Mouse (Mus musculus) CH12.LX (cell line): Measurements from ENCODE around the gene Creg1. TPM values are rescaled to one million over a fixed set of nuclear protein-coding genes. Genes with fewer than 3 reads are reported as not detected.

Source experiments
- DNase-seq: peaks from one replicate; pipeline ENCODE4 v3.0.0-alpha.2; 2013; ENCODE audit errors: extremely low read depth
- H3K27ac ChIP-seq: 2 replicates; pipeline ENCODE4 v1.5.1; 2012; ENCODE audit warnings: low read depth, mild to moderate bottlenecking, control low read depth, moderate library complexity; ENCODE audit not compliant: insufficient read depth
- H3K27me3 ChIP-seq: replicated peaks from 2 replicates; pipeline ENCODE3; 2012; ENCODE audit warnings: inconsistent platforms
- H3K36me3 ChIP-seq, 2 experiments: replicated peaks in 1 of 2; 2 replicates each; pipeline versions ENCODE3 to v1.6.1; 2012; ENCODE audit warnings: inconsistent platforms in 1 of 2, low read length in 1 of 2, mild to moderate bottlenecking in 1 of 2, mixed read lengths in 1 of 2, moderate library complexity in 1 of 2; ENCODE audit not compliant: control insufficient read depth in 1 of 2, insufficient read depth in 1 of 2
- H3K4me1 ChIP-seq, 2 experiments: 2 replicates each; pipeline ENCODE4 v1.6.1; 2012; ENCODE audit warnings: inconsistent platforms in 1 of 2, moderate library complexity in 1 of 2; ENCODE audit not compliant: insufficient read depth in 2 of 2, control insufficient read depth in 1 of 2
- H3K4me2 ChIP-seq: 2 replicates; pipeline ENCODE4 v1.6.1; 2012; ENCODE audit warnings: low read depth, mild to moderate bottlenecking, control low read depth; ENCODE audit not compliant: poor library complexity, insufficient read depth, severe bottlenecking
- H3K4me3 ChIP-seq, 3 experiments: fragments of 150-350 bp in 1 of 3; sonication (generic) in 1 of 3; replicated peaks in 1 of 3; 2 replicates each; pipeline versions ENCODE3 to v1.5.1; 2011 to 2012; ENCODE audit warnings: low read depth in 2 of 3, low read length in 2 of 3, mild to moderate bottlenecking in 2 of 3, moderate library complexity in 2 of 3, control low read depth in 1 of 3, improper control_type of control experiment in 1 of 3, inconsistent platforms in 1 of 3, mixed read lengths in 1 of 3; ENCODE audit not compliant: poor library complexity in 1 of 3
- H3K79me2 ChIP-seq: replicated peaks from 2 replicates; pipeline ENCODE4 v1.6.1; 2012; ENCODE audit warnings: mild to moderate bottlenecking, moderate library complexity; ENCODE audit not compliant: control insufficient read depth, poor library complexity, insufficient read depth, severe bottlenecking; ENCODE audit errors: extremely low read depth
- H3K9ac ChIP-seq: 2 replicates; pipeline ENCODE4 v1.6.1; 2012; ENCODE audit warnings: low read depth, mild to moderate bottlenecking, control low read depth, moderate library complexity; ENCODE audit not compliant: insufficient read depth
- H3K9me3 ChIP-seq: replicated peaks from 2 replicates; pipeline ENCODE3; 2012; ENCODE audit warnings: low read length, inconsistent platforms, mixed read lengths
- BHLHE40 ChIP-seq: IDR thresholded peaks from 2 replicates; pipeline ENCODE4 v1.6.1; 2011; ENCODE audit warnings: mild to moderate bottlenecking, low read depth, low read length, improper control_type of control experiment
- CHD1 ChIP-seq: IDR thresholded peaks from 2 replicates; pipeline ENCODE4 v1.6.1; 2012; ENCODE audit warnings: low read depth, low read length, improper control_type of control experiment, inconsistent platforms
- CTCF ChIP-seq, 2 experiments: IDR thresholded peaks in 1 of 2; conservative IDR thresholded peaks in 1 of 2; 2 replicates each; pipeline ENCODE4 v1.5.1; 2011 to 2012; ENCODE audit warnings: low read depth in 2 of 2, low read length in 2 of 2, improper control_type of control experiment in 1 of 2, inconsistent platforms in 1 of 2, mild to moderate bottlenecking in 1 of 2, moderate library complexity in 1 of 2
- E2F4 ChIP-seq: IDR thresholded peaks from 2 replicates; pipeline ENCODE4 v1.6.1; 2011; ENCODE audit warnings: low read depth, low read length, improper control_type of control experiment; ENCODE audit not compliant: insufficient replicate concordance
- ELF1 ChIP-seq: IDR thresholded peaks from 2 replicates; pipeline ENCODE4 v1.6.1; 2014; ENCODE audit warnings: low read depth, mild to moderate bottlenecking, inconsistent platforms, low read length, improper control_type of control experiment
- ETS1 ChIP-seq: conservative IDR thresholded peaks from 2 replicates; pipeline ENCODE4 v1.6.1; 2012; ENCODE audit warnings: low read depth, mild to moderate bottlenecking, inconsistent platforms, low read length, improper control_type of control experiment, moderate library complexity
- GABPA ChIP-seq: IDR thresholded peaks from 2 replicates; pipeline ENCODE4 v1.6.1; 2012; ENCODE audit warnings: low read depth, low read length, improper control_type of control experiment, inconsistent platforms; ENCODE audit not compliant: insufficient replicate concordance
- IRF4 ChIP-seq: IDR thresholded peaks from 2 replicates; pipeline ENCODE4 v1.6.1; 2014; ENCODE audit warnings: low read depth, mild to moderate bottlenecking, inconsistent platforms, low read length, improper control_type of control experiment
- JUN ChIP-seq: IDR thresholded peaks from 2 replicates; pipeline ENCODE4 v1.6.1; 2011; ENCODE audit warnings: low read depth, mild to moderate bottlenecking, low read length, improper control_type of control experiment, moderate library complexity; ENCODE audit not compliant: insufficient read depth
- MAFK ChIP-seq: IDR thresholded peaks from 2 replicates; pipeline ENCODE4 v1.6.1; 2011; ENCODE audit warnings: low read length, improper control_type of control experiment; ENCODE audit not compliant: insufficient replicate concordance
- MAX ChIP-seq: IDR thresholded peaks from 2 replicates; pipeline ENCODE4 v1.6.1; 2011; ENCODE audit warnings: low read length, improper control_type of control experiment
- MXI1 ChIP-seq: IDR thresholded peaks from 2 replicates; pipeline ENCODE4 v1.6.1; 2011; ENCODE audit warnings: mild to moderate bottlenecking, low read depth, low read length, improper control_type of control experiment
- MYC ChIP-seq: IDR thresholded peaks from 2 replicates; pipeline ENCODE4 v1.6.1; 2011; ENCODE audit warnings: low read depth, mild to moderate bottlenecking, improper control_type of control experiment, low read length
- NRF1 ChIP-seq: IDR thresholded peaks from 2 replicates; pipeline ENCODE4 v1.6.1; 2014; ENCODE audit warnings: low read depth, mild to moderate bottlenecking, inconsistent platforms, low read length, improper control_type of control experiment, moderate library complexity
- PAX5 ChIP-seq: IDR thresholded peaks from 2 replicates; pipeline ENCODE4 v1.6.1; 2012; ENCODE audit warnings: low read length, inconsistent platforms, mixed read lengths
- POLR2AphosphoS2 ChIP-seq: IDR thresholded peaks from 2 replicates; pipeline ENCODE4 v1.6.1; 2011; ENCODE audit warnings: low read depth, low read length, improper control_type of control experiment
- RAD21 ChIP-seq: IDR thresholded peaks from 2 replicates; pipeline ENCODE4 v1.6.1; 2011; ENCODE audit warnings: low read depth, mild to moderate bottlenecking, low read length, improper control_type of control experiment, moderate library complexity
- RCOR1 ChIP-seq: conservative IDR thresholded peaks from 2 replicates; pipeline ENCODE4 v1.6.1; 2012; ENCODE audit warnings: low read depth, mild to moderate bottlenecking, inconsistent platforms, low read length, improper control_type of control experiment
- TCF12 ChIP-seq: IDR thresholded peaks from 2 replicates; pipeline ENCODE4 v1.6.1; 2014; ENCODE audit warnings: low read depth, mild to moderate bottlenecking, inconsistent platforms, low read length, improper control_type of control experiment
- UBTF ChIP-seq: IDR thresholded peaks from 2 replicates; pipeline ENCODE4 v1.6.1; 2012; ENCODE audit warnings: low read depth, mild to moderate bottlenecking, inconsistent platforms, low read length, improper control_type of control experiment, moderate library complexity
- USF1 ChIP-seq: IDR thresholded peaks from 2 replicates; pipeline ENCODE4 v1.6.1; 2014; ENCODE audit warnings: low read depth, mild to moderate bottlenecking, inconsistent platforms, low read length, improper control_type of control experiment
- ZC3H11A ChIP-seq: IDR thresholded peaks from 2 replicates; pipeline ENCODE4 v1.6.1; 2012; ENCODE audit warnings: low read depth, mild to moderate bottlenecking, inconsistent platforms, low read length, improper control_type of control experiment
- ZKSCAN1 ChIP-seq: IDR thresholded peaks from 2 replicates; pipeline ENCODE4 v1.6.1; 2012; ENCODE audit warnings: low read depth, inconsistent platforms, low read length, improper control_type of control experiment, borderline replicate concordance
- ZMIZ1 ChIP-seq: IDR thresholded peaks from 2 replicates; pipeline ENCODE4 v1.6.1; 2012; ENCODE audit warnings: low read depth, mild to moderate bottlenecking, inconsistent platforms, low read length, improper control_type of control experiment
- dilution Hi-C: fragments of 300-500 bp; cut with MboI; formaldehyde crosslinking; loops from 2 replicates; pipeline ENCODE4 v1.14.3; 2020; ENCODE audit warnings: low sequenced_read_pairs; ENCODE audit not compliant: extremely low pct_unique_long_range_greater_than_20kb, extremely low pct_ligation_motif_present
- in situ Hi-C: fragments of 300-500 bp; cut with MboI; formaldehyde crosslinking; loops from 3 replicates; pipeline ENCODE4 v1.14.3; 2019; ENCODE audit warnings: low sequenced_read_pairs, low pct_ligation_motif_present, low pct_unique_long_range_greater_than_20kb, mixed read lengths
- polyA plus RNA-seq: library from polyadenylated mRNA; unstranded; fragments of >175 nt; gene quantifications from 2 replicates; pipeline ENCODE4 v1.2.1, GENCODE M21; 2012; ENCODE audit warnings: low read depth; ENCODE audit not compliant: insufficient read length
- total RNA-seq, 2 experiments: library from RNA; depleted of rRNA; stranded (reverse); fragments of 300-350 nt in 1 of 2; fragments of >200 nt in 1 of 2; gene quantifications; 2 replicates each; pipeline ENCODE4 v1.2.3; 2012 to 2014

Gene Creg1
- total and polyA plus RNA-seq, 3 experiments: 22.3 to 44.3 (median 38.2) TPM

DNA sequence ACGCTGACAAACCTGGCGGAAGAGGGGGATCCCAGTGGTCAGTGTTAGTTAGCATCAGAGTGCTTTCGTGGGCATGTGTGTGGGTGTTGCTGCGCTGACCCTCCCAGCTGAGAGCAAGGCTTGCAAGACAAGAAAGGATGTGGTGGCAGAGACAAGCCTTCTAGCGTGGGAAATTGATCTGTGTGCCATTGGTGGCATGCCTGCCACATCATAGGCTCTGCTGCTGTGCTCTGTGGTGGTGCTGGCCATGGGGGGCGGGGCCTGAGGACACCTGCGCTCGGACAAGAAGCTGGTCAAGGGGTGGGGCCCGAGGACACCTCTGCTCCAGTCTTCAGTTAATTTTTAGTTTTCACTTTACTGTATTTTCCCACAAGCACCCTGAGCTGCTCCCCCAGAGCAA, 52.8 kb downstream of the Creg1 start:
- no peak overlapping the region for H3K27ac ChIP-seq
- peaks cover 1% of the 10 kb centered on the region for H3K27me3 ChIP-seq
- no peaks in the 10 kb centered on the region for H3K9me3 ChIP-seq
- dilution Hi-C loops: no loop called here
- DNase-seq: no peak
- no peak overlapping the region for H3K4me3 ChIP-seq
- in situ Hi-C loops: loop anchor here (25.0 kb wide), 1 partner anchor 571 kb away; the partner anchor contains the start of gene Tada1
- no peak for TF ChIP-seq MAX
- TF ChIP-seq ZMIZ1: no peak
- TF ChIP-seq RCOR1: no peak
- TF ChIP-seq IRF4: no peak
- no peak for TF ChIP-seq PAX5
- TF ChIP-seq GABPA: no peak
- TF ChIP-seq CHD1: no peak
- TF ChIP-seq ELF1: no peak
- TF ChIP-seq MXI1: no peak
- TF ChIP-seq UBTF: no peak
- no peak for TF ChIP-seq NRF1
- TF ChIP-seq USF1: no peak
- no peak for TF ChIP-seq CTCF (conservative IDR thresholded peaks at IDR 0.05 in 1 of 2, IDR thresholded peaks at IDR 0.05 in 1 of 2; ENCODE audit: low read depth in 2 of 2, low read length in 2 of 2)
- peaks cover 0 to 6% of the 10 kb centered on the region in 2 experiments; a peak in 2 of 4 replicates for H3K4me1 ChIP-seq
- no peaks in the 10 kb centered on the region for H3K36me3 ChIP-seq
- H3K9ac ChIP-seq: no peak overlapping the region
- no peak overlapping the region for H3K4me2 ChIP-seq
- no peaks in the 10 kb centered on the region for H3K79me2 ChIP-seq

DNA sequence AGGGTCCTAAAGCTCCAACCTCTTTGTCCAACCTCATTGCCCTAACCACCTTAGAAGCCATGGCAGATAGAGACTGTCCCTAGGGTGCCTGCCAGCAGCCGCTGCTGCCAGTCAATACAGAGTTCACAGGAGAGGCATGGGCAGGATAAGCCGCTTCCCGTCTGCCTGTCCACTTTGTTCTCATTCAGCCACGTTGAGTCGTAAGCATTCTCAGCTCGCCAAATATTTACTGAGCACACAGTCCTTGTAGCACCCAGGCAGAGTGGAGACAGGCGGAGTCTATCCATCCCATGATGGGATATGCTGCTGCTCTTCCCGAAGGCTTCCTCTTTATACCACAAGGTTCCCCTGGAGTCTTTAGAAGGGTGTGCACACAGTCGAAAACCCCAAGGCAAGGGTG, 53.7 kb downstream of the Creg1 start:
- Histone ChIP-seq H3K9me3 (no peaks in the 10 kb centered on the region), H3K79me2 (no peaks in the 10 kb centered on the region), H3K4me2 (no peak overlapping the region), H3K4me3 (no peak overlapping the region), H3K9ac (no peak overlapping the region), H3K36me3 (no peaks in the 10 kb centered on the region), H3K4me1 (peaks cover 7 to 15% of the 10 kb centered on the region in 2 experiments), H3K27me3 (no peaks in the 10 kb centered on the region), H3K27ac (no peak overlapping the region)
- dilution Hi-C loops (no loop called here), in situ Hi-C loops (loop anchor here (25.0 kb wide), 1 partner anchor 570 kb away; the partner anchor contains the start of gene Tada1)
- TF ChIP-seq MXI1 (no peak), TCF12 (no peak), PAX5 (no peak), ETS1 (no peak), RCOR1 (no peak), BHLHE40 (no peak), E2F4 (no peak), JUN (no peak), ZKSCAN1 (no peak), ZC3H11A (no peak), MAFK (no peak), USF1 (no peak), RAD21 (no peak), IRF4 (no peak), MYC (no peak), POLR2AphosphoS2 (no peak), NRF1 (no peak)
- no peak for DNase-seq
